Mouse (Mus musculus) heart, postnatal 0 days (tissue): ENCODE results near the gene Gm10408.
"Not testable (repeated sequence)": the region's sequence is repeated elsewhere in the genome, so short reads cannot be mapped to it uniquely, and the experiment has no call there.

Source experiments
- CTCF ChIP-seq: IDR thresholded peaks from 2 replicates; pipeline ENCODE4 v1.5.1; 2016; ENCODE audit warnings: antibody characterized with exemption, control low read depth, low read depth
- EP300 ChIP-seq: IDR thresholded peaks from 2 replicates; pipeline ENCODE4 v1.6.1; 2016; ENCODE audit warnings: antibody characterized with exemption, low read depth

- not testable (repeated sequence) for TF ChIP-seq CTCF, EP300
These were observed 21.4 kb upstream of the Gm10408 start, which contains the start of gene Gm3005 for GRCm38 (mm10) chr14:3427803-3428202.
